Mouse (Mus musculus): Measurements from ENCODE around the gene Kazn. TPM values are rescaled to one million over a fixed set of nuclear protein-coding genes. Genes with fewer than 3 reads are reported as not detected.

Kazn gene
- total and polyA plus RNA-seq, 2 experiments from 2014 or later, result 20.9 to 78.3 TPM

GRCm38 (mm10) chr4:142080487-142080767, 158.8 kb downstream of the Kazn start:
- no peak for DNase-seq (ENCODE audit: low spot score)
- 74% methylated on average over 4 of the region's 4 CpGs for WGBS
- Histone ChIP-seq H3K4me3 (ENCODE audit: low read length) (no peak overlapping the region), H3K9me3 (ENCODE audit: low read length) (no peaks in the 10 kb centered on the region), H3K4me2 (ENCODE audit: low read depth, low read length) (no peak overlapping the region), H3K4me1 (ENCODE audit: insufficient read depth, low read length) (peaks cover 26% of the 10 kb centered on the region; the same call in 1 of the 2 replicates), H3K36me3 (ENCODE audit: insufficient read depth, low read length) (no peaks in the 10 kb centered on the region), H3K9ac (replicated peaks; ENCODE audit: low read length) (no peak overlapping the region), H3K27me3 (ENCODE audit: insufficient read depth, low read length) (0 out of 2 replicates have a peak, but pooled peaks cover 4% of the 10 kb centered on the region), H3K27ac (peak overlapping the region; percentile 60; the same call in 1 of the 2 replicates)
- ATAC-seq, result no peak
- no peak for TF ChIP-seq CTCF (IDR thresholded peaks at IDR 0.05; ENCODE audit: low read depth)

GRCm38 (mm10) chr4:142079629-142080486, 159.3 kb downstream of the Kazn start:
- TF ChIP-seq CTCF (IDR thresholded peaks at IDR 0.05; ENCODE audit: low read depth), result no peak
- Histone ChIP-seq H3K9me3 (ENCODE audit: low read length) (no peaks in the 10 kb centered on the region), H3K9ac (replicated peaks; ENCODE audit: low read length) (no peak overlapping the region), H3K4me1 (ENCODE audit: insufficient read depth, low read length) (peaks cover 26% of the 10 kb centered on the region; the same call in 1 of the 2 replicates), H3K27ac (peak overlapping the region; percentile 60; the same call in 1 of the 2 replicates), H3K36me3 (ENCODE audit: insufficient read depth, low read length) (no peaks in the 10 kb centered on the region), H3K4me3 (ENCODE audit: low read length) (no peak overlapping the region), H3K4me2 (ENCODE audit: low read depth, low read length) (no peak overlapping the region), H3K27me3 (ENCODE audit: insufficient read depth, low read length) (no peaks in the 10 kb centered on the region)
- 79% methylated on average over 14 of the region's 14 CpGs for WGBS
- DNase-seq (ENCODE audit: low spot score) (no peak), ATAC-seq (no peak)

DNA sequence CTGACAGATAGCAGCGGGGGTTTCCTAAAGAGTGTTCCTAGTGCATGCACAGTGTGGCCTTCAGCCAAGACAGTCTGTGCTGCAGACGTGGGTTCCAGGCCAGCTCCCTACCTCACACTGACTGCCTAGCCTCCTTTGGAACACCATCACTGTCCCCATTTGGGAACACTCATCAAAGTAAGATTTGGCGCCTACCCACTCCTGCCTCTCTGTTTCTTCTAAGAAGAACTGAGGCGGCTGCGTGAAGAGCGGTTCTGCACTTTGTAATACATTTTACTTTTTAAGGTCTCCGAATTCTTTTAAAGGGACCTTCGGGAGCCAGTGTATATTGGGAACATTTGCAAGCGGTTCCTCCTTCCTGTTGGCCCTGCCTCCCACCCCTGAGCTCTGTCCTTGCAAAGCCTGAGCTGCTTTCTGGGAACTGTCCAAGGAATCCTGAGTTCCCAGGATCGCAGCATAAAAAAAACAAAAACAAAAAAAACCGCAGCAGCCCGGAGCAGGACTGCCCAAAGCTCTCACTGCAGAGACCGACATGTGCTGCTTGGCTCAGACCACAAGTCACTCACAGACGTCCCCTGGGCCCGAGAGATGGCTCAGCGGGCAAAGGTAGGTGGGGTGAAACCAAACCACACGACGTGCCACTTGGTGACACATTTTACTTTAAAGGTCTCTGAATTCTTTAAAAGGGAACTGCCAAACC, 161.5 kb downstream of the Kazn start:
- 30% methylated on average over 18 of the region's 18 CpGs for WGBS
- no peaks in the 10 kb centered on the region for H3K9me3 ChIP-seq (ENCODE audit: low read length)
- H3K4me1 ChIP-seq (ENCODE audit: insufficient read depth, low read length), result peaks cover 22% of the 10 kb centered on the region; the same call in 1 of the 2 replicates
- no peaks in the 10 kb centered on the region for H3K36me3 ChIP-seq (ENCODE audit: insufficient read depth, low read length)
- TF ChIP-seq CTCF (IDR thresholded peaks at IDR 0.05; ENCODE audit: low read depth), result no peak
- H3K27me3 ChIP-seq (ENCODE audit: insufficient read depth, low read length), result no peaks in the 10 kb centered on the region
- DNase-seq (ENCODE audit: low spot score) (peak; percentile 73), ATAC-seq (no peak)
- no peak overlapping the region for H3K9ac ChIP-seq (replicated peaks; ENCODE audit: low read length)
- H3K27ac ChIP-seq, result peak overlapping the region; percentile 38; the same call in 1 of the 2 replicates
- peak overlapping the region; percentile 1; the same call in 1 of the 2 replicates for H3K4me2 ChIP-seq (ENCODE audit: low read depth, low read length)
- H3K4me3 ChIP-seq (ENCODE audit: low read length), result no peak overlapping the region

DNA sequence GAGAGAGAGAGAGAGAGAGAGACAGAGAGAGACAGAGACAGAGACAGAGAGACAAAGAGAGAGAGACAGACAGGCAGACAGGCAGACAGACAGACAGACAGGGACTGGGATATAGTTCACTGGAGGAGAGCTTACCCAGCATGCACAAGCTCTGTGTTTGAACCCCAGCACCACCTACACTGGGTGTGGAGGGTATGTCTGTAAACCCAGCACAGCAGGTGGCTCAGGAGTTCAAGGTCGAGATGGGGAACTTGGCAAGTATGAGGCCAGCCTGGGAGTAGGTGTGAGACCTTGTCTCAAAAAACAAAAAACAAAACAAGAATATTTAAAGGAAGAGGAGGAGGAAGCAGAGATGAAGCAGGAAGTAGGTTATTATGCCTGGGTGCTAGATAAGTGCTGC, 162.3 kb downstream of the Kazn start:
- no peak for DNase-seq (ENCODE audit: low spot score)
- 59% methylated on average over 1 of the region's 1 CpGs for WGBS
- no peaks in the 10 kb centered on the region for H3K36me3 ChIP-seq (ENCODE audit: insufficient read depth, low read length)
- H3K9me3 ChIP-seq (ENCODE audit: low read length), result no peaks in the 10 kb centered on the region
- H3K27ac ChIP-seq, result peak overlapping the region; percentile 38; the same call in 1 of the 2 replicates
- no peak for ATAC-seq
- H3K4me1 ChIP-seq (ENCODE audit: insufficient read depth, low read length), result peaks cover 23% of the 10 kb centered on the region; the same call in 1 of the 2 replicates
- H3K4me2 ChIP-seq (ENCODE audit: low read depth, low read length), result no peak overlapping the region
- H3K4me3 ChIP-seq (ENCODE audit: low read length), result no peak overlapping the region
- H3K27me3 ChIP-seq (ENCODE audit: insufficient read depth, low read length), result no peaks in the 10 kb centered on the region
- no peak overlapping the region for H3K9ac ChIP-seq (replicated peaks; ENCODE audit: low read length)
- TF ChIP-seq CTCF (IDR thresholded peaks at IDR 0.05; ENCODE audit: low read depth), result no peak

DNA sequence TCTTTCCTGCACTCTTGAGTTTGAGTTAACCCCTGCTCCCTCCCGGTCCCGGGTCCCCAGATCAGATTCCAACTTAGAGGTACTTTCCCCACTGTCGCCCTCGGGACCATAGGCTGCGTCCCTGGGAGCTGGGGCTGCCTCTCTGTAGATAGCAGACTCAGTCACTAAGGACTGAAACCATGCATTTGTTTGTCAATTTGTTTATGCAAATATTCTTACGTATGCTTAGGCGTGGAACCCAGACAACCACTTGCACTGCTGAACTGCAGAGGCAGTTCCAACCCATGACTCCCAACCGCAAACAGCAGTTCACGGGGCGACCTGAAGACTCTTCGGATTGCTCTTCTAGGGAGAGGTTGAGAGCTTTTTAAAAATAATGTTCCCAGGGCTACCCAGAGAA, 163.3 kb downstream of the Kazn start:
- peaks cover 20% of the 10 kb centered on the region; the same call in 1 of the 2 replicates for H3K4me1 ChIP-seq (ENCODE audit: insufficient read depth, low read length)
- no peak for TF ChIP-seq CTCF (IDR thresholded peaks at IDR 0.05; ENCODE audit: low read depth)
- no peak overlapping the region for H3K9ac ChIP-seq (replicated peaks; ENCODE audit: low read length)
- WGBS, result 84% methylated on average over 11 of the region's 11 CpGs
- no peaks in the 10 kb centered on the region for H3K9me3 ChIP-seq (ENCODE audit: low read length)
- H3K27ac ChIP-seq, result no peak overlapping the region
- no peak overlapping the region for H3K4me3 ChIP-seq (ENCODE audit: low read length)
- H3K27me3 ChIP-seq (ENCODE audit: insufficient read depth, low read length), result no peaks in the 10 kb centered on the region
- no peak for ATAC-seq
- H3K4me2 ChIP-seq (ENCODE audit: low read depth, low read length), result no peak overlapping the region
- no peaks in the 10 kb centered on the region for H3K36me3 ChIP-seq (ENCODE audit: insufficient read depth, low read length)
- no peak for DNase-seq (ENCODE audit: low spot score)

GRCm38 (mm10) chr4:142074060-142074732, 165.0 kb downstream of the Kazn start:
- no peak for TF ChIP-seq CTCF (IDR thresholded peaks at IDR 0.05; ENCODE audit: low read depth)
- Histone ChIP-seq H3K36me3 (ENCODE audit: insufficient read depth, low read length) (no peaks in the 10 kb centered on the region), H3K9me3 (ENCODE audit: low read length) (no peaks in the 10 kb centered on the region), H3K4me1 (ENCODE audit: insufficient read depth, low read length) (0 out of 2 replicates have a peak, but pooled peaks cover 17% of the 10 kb centered on the region), H3K27me3 (ENCODE audit: insufficient read depth, low read length) (no peaks in the 10 kb centered on the region), H3K4me3 (ENCODE audit: low read length) (no peak overlapping the region), H3K4me2 (ENCODE audit: low read depth, low read length) (no peak overlapping the region), H3K27ac (no peak overlapping the region), H3K9ac (replicated peaks; ENCODE audit: low read length) (no peak overlapping the region)
- 66% methylated on average over 13 of the region's 13 CpGs for WGBS
- DNase-seq (ENCODE audit: low spot score), result no peak
- no peak for ATAC-seq
